Mouse (Mus musculus) gastrocnemius, postnatal 14 days (tissue): ENCODE measurements around the gene Ola1. TPM values are rescaled to one million over a fixed set of nuclear protein-coding genes. Genes with fewer than 3 reads are reported as not detected.

ENCODE experiments used
- DNase-seq: peaks from one replicate; pipeline ENCODE4 v3.0.0; 2021; ENCODE audit warnings: mixed read lengths
- intact Hi-C: fragments of 180-260 bp; cut with DNase I; formaldehyde crosslinking; loops from one replicate; pipeline ENCODE4 v1.15.1; 2025; ENCODE audit warnings: low total_unique reads
- total RNA-seq, 2 experiments: library from RNA; stranded (reverse); gene quantifications; 2 replicates each; pipeline ENCODE4 v1.2.3; 2021

The Ola1 gene
- total RNA-seq, 2 experiments from 2014 or later, result 97.2 to 98.5 TPM

DNA sequence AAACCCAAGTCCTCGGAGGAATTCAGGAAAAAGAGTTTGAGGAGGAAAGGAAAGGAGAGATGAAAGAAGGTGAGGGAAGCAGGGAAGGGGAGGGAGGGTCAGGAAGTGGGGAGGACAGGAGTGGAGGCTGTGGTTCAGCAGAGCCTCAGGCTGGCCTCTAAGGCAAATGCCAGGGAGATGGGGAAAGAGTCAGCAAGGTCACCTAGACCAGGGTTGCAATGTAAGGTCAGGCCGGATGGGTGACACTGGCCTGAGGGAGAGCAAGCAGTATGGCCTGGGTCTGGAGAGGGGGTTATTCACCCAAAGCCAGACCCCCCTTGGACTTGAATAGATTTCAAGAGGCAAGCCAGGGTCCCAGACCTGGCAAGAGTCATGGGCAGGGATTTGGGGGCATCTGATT lies 147.5 kb downstream of the Ola1 start:
- DNase-seq, result no peak
- intact Hi-C loops, result no loop called here

DNA sequence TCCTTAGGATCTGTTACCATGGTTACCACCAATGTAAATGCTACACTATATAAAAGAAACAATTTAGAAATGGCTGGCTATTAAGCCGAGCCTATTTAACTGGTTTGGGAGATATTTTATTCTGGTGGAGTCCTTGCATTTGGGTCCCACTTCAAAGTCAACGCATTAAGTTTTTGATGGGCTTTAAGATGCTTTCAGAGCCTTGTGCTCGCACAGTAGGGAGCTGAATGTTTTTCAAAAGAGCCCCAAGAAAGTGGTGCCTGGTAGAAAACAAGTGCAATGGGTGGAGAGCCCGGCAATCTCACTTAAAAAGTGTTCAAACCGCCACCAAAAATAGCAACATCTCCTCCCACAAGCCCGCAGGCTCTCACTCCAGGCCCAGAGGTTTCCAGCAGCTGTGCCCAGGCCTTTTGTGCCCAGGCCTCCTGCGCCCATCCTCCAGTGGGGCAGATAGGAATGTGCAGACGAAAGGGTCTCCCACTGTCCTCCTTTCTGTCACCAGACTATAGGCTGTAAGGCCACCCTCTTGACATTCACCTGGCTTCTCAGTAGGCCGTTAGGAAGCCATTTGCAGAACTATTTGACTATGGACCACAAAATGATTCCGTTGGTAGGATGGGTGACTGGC lies 148.2 kb downstream of the Ola1 start:
- intact Hi-C loops, result no loop called here
- DNase-seq, result no peak

DNA sequence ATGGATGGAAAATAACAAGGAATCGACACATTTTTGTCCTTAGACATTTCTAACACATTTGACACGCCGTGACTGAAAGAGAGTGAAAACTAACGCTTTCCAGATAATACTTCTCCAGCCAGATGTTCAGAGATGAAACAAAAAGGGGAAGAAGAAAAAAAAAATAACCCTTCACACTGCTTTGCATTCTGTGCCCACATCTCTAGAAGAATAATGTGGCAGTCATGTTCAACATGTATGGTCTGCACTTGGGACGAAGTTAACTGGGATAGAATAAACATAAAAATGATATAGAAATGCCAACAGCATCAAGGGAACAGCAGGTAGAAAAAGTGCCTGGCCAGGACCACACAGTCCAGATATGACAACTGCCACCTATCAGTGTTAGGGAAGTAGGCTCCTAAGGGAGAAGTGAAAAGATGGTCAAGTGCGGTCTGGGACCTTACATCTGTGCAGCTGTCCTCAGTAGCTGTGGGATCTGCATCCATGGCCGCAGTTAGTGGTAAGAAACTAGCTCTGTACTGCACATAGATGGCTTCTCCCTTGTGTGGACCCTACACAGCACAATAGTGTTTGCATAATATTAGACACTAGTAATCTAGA lies 149.4 kb downstream of the Ola1 start:
- no peak for DNase-seq
- intact Hi-C loops, result no loop called here

DNA sequence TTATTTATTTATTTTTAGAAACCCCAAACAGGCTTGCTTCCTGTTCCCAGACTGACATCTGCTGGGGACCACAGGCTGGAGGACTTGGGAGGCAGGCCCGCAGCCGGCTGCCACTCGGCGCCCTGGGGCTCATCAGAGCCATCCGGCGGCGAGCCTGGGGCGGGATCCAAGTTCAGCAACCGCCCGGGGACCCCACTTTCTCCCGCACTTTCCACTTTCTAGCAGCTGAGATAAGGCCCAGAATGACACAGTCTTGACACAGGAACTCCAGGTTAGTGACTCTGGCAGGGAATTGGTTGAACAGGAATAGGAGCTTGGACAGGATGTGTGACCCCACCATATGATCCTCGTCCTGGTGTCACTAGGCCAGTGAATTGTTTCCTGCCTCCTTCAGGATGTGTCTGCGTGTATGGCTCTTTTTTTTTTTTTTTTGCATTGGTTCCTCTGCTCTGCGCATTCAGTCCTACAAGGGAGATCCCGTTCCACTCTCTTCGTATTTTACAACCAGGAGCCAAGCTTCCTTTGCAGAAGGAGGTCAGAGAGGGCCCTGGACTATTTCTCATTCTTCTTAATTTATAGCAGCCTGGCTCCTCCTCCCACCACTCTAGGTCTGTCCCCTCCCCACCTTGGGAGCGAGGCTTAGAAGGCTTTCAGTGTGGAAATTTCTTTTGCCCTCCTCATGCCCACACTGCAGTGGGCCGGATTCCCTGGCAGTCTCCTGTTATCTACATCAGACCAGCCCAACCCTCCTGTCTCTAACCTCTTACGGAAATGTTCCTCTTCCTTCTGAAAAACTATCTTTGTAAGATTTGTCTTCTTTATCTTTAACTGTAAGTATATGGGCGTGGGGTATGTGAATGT lies 152.2 kb downstream of the Ola1 start:
- peak; percentile 53 for DNase-seq
- intact Hi-C loops, result no loop called here

DNA sequence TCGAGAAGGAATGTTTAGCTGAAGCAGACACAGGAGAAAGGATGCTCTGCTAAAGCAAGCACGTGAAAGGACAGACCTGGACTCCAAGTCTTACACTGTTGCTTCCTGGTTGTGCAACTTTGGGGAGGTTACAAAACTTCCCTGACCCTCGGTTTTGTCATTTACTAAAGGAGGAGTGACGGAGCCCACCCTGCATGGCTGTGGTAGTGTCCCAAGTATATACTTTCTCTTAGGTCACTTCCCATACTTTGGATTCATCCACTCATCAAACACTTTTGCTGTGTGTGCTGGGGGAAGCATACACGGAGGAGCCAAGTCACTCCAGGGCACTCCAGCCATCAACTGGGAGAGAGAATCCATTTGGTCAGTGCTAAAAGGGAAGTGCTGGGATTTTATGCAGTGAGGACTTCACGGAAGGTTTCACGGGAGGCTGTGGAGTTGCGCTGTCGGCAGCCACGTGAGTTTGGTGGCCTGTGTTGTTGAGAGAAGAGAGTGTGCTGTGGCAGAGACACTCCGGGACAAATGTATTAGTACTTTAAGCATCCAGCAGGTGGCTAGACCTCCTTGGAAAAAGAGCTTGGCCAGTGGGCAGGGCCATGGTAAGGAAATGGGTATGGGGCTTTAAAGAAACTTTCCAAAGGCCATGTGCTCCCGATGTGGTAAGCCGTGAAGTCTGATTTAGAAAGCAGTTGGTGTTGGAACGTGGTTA lies 154.7 kb downstream of the Ola1 start:
- intact Hi-C loops, result loop anchor here (5.0 kb wide), 1 partner anchor 332 kb away; no protein-coding TSS in a partner anchor

DNA sequence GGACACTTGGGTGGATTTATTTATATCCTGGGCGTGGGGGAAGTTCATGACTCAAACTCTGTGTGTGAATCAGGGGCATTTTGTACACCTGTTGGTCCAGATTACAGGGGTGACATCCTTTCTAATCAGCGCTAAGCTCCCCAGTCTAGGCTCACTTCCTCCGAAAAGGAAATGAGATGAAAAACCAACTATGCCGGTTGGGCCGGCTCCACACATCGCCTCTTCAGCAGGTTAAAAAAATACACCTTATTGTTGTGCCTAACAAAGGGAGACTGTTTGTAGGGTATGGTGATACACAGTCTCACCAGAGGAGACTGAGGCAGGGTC lies 158.5 kb downstream of the Ola1 start:
- no peak for DNase-seq
- intact Hi-C loops, result loop anchor here (5.0 kb wide), 1 partner anchor 328 kb away; no protein-coding TSS in a partner anchor

More for the DNA sequence above, 154.7 kb downstream of the Ola1 start:
- DNase-seq, result no peak

DNA sequence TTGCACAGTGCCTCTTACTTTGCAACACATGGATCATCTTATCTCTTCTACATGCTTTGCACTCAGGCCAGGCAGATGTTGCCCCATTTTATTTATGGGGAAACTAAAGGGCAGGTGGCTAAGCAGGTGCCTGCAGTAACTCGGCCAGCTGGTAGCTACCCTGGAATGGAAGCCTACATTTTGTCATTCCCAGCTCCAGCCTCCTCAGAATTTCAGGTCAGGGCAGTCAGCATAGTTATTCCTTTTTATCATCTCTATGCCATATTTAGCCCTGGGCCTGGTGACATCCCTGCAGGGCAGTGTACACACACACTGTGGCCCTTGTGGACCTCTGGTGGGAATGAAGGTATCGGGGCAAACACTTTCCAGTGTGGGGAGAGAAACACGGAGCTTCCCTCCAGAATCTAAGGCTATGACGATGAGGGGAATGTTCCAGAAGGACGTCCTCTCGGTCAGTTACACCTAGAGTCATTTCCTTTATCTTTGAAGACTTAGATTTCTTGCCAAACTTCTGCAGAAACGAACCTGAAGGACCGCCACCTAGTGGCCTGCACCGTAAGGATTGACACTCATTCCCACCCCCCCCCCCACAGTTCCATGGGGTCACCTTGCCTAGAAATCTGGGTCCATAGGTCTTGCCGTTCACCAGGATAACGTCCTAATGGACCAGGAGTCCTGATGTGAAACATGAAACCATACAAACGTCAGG lies 159.0 kb downstream of the Ola1 start:
- peak; percentile 27 for DNase-seq
- intact Hi-C loops, result loop anchor here (5.0 kb wide), 2 partner anchors 77 to 327 kb away; partner anchors contain the start of gene Sp3

DNA sequence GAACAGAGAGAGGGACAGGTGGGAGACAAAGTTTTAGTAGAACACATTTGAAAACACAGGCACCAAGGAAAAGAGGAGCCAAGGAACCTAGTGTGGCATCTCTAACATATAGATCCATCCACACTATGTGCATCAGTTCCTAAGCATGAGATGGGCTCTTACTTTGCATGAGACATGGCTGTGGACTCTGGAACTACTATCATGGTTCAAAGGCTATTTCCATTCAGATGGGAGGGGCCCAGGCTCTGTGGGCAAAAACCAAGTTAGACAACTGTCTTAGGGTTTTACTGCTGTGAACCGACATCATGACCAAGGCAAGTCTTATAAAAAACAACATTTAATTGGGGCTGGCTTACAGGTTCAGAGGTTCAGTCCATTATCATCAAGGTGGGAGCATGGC lies 160.4 kb downstream of the Ola1 start:
- DNase-seq, result no peak
- intact Hi-C loops, result loop anchor here (5.0 kb wide), 1 partner anchor 76 kb away; the partner anchor contains the start of gene Sp3

DNA sequence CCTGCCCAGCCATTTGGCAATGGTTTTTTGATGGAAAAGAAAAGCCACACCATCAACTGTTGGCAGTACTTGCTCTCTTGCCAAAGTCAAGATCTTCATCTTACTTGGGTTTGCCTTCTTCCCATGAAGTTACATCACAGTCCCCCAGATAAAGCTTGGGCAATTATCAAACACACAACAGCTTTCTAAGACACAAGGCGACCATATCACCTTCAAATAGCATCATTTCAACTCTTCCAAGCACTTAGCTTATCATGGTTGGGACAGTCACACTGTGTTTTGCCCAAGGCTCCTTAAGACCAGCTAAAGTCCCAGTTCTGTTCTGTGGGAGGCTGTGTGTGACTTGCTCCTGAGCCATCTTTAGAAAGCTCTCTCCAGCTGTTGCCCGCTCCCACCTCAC lies 161.1 kb downstream of the Ola1 start:
- no peak for DNase-seq
- intact Hi-C loops, result loop anchor here (5.0 kb wide), 1 partner anchor 75 kb away; the partner anchor contains the start of gene Sp3

DNA sequence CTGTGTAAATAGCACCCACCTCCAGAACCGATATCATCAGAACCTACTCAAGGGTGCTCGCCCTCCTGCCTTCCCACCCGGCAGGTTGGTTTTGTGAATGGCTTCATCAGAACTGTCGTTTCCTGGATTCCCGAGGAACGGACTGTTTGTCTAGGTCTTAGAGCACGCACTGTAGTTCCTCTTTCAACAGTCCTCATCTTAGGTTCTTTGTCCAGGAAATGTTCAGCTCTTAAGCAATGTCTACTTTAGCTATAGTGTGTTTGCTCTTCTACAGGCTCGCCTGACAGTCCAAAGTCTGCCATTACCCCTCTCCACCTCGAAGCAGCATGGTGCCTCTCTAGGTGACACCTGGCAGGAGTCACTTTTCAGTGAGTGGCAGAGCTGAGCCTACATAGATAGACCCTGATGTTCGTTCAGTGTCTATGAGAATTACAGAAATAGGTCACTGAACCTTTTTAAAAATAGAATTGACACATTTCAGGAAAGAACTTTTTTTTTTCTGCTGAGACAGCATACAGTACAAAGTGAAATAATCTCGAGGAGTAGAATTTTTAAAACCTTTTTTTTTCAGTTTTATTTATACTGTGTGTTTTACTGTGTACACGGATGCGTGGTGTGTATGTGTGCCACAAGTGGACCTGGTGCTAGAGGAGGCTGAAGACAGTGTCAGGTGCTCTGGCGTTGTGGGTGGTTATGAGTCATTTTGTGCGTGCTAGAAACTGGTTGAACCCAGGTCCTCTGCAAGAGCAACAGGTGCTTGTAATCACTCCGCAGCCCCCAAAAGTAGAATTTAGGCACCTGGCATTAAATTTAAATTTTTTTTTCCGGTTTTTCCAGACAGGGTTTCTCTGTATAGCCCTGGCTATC lies 162.4 kb downstream of the Ola1 start:
- intact Hi-C loops, result loop anchor here (5.0 kb wide), 1 partner anchor 74 kb away; the partner anchor contains the start of gene Sp3
- no peak for DNase-seq

DNA sequence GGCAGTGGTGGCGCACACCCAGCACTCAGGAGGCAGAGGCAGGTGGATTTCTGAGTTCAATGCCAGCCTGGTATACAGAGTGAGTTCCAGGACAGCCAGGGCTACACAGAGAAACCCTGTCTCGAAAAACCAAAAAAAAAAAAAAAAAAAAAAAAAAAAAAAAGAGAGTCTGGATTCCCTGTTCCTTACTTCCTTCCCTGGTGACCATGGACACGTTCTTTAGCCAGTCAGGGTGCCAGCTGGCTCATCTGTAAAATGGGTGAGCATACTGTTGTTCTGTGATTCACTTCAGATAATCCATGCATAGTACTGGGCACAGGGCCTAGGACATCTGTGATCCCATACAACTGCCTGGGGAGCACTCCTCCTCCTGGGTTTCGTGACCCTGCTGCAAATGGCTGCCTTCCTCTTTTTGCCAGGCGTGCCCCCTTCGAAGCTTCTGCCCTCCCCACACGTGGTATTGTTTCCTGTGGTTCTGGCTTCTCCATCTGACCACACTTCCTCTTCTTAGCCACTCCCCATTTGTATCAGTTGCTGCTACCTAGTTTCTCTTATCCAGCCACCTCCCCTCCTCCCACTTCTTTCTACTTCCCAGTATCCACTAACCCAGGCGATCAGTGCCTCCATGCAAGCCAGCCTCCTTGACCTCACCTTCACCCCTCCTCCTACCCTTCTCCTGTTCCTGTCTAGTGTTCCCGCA lies 164.8 kb downstream of the Ola1 start:
- no peak for DNase-seq
- intact Hi-C loops, result no loop called here

DNA sequence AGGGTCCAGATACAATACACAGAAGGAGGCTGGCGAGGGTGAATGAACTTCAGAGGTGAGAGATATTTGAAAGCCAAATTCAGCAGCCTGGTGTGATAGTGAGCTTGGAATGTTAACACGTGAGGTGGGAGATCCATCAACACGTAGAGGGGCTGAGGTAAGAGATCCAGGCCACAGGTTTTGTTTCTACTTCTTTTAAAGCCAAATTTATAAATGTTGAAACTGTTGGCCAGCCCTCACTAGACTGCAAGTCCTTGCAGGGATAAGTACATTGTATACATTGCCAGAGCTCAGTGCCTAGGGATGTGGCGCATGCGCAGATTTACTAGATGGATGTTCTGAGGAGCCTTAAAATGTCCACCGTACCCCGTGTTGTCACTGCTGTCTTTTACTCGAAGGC lies 168.3 kb downstream of the Ola1 start:
- DNase-seq, result no peak
- intact Hi-C loops, result no loop called here

DNA sequence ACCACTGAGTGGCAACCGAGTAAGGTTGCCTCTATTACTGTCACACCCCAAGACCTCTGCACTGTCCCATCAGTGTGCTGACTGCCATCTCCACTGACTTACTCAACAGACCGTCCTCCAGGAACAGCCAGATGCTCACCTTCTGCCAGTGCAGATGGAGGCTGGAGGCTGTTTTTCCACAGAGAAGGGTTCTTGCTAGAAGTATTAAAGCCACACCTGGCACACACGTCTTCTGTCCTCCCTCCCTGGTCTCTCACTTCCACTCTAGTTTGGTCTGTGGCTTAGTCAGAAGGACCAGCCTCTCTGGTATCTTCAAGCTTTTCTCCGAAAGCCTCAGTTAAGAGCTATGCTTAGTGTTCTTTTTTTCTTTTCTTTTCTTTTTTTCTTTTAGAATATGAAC lies 168.7 kb downstream of the Ola1 start:
- intact Hi-C loops, result no loop called here
- DNase-seq, result no peak

DNA sequence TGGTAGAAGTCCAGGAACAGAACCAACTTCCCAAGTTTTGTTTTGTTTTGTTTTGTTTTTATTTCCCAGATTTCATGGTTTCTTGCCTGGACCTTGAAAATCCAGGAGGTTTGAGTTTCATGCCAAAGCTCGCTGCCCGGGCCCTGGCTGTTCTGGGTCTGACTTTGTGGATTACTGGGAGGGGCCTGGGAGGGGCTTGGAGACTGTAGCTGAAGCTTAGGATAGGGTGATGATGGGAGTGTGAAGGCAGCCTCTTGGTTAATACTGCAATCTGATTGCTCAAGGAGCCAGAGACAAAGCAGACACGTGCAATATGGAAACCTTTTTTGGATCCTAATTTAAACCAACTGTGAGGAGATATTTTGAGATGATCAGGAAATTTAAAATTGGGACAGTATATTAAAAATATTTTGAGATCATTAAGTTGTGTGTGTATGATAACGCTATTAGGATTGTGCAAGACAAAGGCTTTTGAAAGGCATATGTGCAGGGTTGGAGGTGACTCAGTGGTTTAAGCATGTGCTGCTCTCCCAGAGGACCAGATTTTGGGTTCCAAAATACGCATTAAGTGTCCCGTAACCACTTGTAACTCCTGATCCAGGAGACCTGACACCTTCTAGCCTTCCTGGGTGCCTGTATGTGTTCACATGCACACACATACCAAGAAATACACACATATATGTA lies 169.6 kb downstream of the Ola1 start:
- intact Hi-C loops, result no loop called here
- DNase-seq, result peak; percentile 55

DNA sequence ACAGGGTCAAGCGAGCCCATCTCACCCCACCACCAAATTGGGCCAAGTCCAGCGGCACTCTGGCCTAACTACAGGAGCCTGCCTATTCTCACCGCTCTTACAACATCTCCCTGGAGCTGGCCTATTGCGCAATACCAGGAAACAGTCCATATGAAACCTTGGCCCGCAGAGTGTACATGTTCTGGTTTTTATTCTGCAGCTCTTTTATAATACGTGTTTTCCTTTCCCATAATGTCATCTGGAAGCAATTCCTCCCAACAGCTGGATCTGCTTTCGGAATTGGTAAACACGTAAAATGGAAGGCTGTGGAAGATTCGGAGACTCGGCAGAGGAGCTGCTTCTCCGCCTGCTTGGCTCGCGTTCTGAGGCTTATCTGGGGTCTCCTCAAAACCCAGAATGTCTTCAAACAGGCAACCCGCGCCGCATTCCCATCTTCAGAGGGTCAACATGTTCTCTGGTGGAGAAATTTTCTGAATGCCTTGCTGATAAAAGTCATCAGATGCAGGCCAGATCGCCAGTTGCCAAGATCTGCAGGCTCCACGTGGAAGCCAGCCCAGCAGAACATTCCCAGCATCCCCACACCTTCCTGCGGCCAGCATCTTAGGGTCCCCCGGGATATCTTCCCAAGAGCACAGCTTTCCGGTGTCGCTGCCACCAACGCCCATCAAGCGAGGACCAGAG lies 171.5 kb downstream of the Ola1 start:
- DNase-seq, result peak; percentile 76
- intact Hi-C loops, result no loop called here

DNA sequence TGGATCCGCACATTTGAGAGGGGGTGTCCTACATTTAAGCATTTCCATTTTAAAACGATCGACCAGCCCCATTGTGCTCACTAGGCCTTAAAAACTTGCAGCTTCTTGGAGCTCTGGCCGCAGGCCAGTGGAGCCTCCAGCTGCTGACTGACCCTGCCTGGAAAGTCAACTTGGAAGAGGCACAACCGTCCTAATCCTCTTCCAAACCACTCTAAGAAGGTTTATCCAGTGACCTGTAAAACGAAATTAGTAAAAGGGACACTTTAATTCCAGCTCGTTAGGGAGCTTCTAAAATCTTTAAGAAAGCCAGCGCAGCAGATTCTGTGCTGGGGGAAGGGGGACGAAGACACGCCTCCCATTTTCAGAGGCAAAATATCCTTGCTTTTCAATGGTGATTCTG lies 172.1 kb downstream of the Ola1 start:
- intact Hi-C loops, result no loop called here
- peak; percentile 79 for DNase-seq

DNA sequence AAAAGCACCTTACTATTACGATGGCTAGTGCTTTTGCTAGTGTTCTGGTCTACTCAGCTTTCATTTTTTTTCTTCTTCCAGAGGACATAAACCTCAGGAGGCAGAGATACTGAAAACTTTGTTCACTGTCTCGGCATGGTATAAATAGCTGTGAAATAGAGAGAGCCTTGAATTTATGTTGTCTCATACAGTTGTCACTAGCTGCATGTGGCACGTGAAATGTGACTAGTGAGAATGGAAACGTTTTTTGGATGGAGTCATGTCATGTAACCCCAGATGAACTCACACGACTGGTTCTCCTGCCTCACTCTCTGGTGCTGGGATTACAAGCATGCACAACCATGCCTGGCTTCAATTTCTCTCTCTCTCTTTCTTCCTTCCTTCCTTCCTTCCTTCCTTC lies 173.2 kb downstream of the Ola1 start:
- intact Hi-C loops, result no loop called here
- DNase-seq, result no peak
